Mouse (Mus musculus) testis, adult 2 months (tissue): ENCODE measurements around the gene Fev. TPM values are rescaled to one million over a fixed set of nuclear protein-coding genes. Genes with fewer than 3 reads are reported as not detected.

ENCODE experiments used
- H3K27ac ChIP-seq: fragments of 200-500 bp; 2 replicates; pipeline ENCODE4 v1.5.1; 2012; ENCODE audit warnings: low read depth, low read length; ENCODE audit not compliant: control insufficient read depth, insufficient read depth
- H3K27me3 ChIP-seq: fragments of 200-500 bp; 2 replicates; pipeline ENCODE4 v1.6.1; 2012; ENCODE audit warnings: mild to moderate bottlenecking, low read length, moderate library complexity; ENCODE audit not compliant: control insufficient read depth, insufficient read depth
- H3K36me3 ChIP-seq: fragments of 200-500 bp; 2 replicates; pipeline ENCODE4 v1.6.1; 2012; ENCODE audit warnings: mild to moderate bottlenecking, low read length; ENCODE audit not compliant: control insufficient read depth, insufficient read depth
- H3K4me1 ChIP-seq: fragments of 200-500 bp; 2 replicates; pipeline ENCODE4 v1.6.1; 2012; ENCODE audit warnings: low read length; ENCODE audit not compliant: control insufficient read depth, insufficient read depth
- H3K4me3 ChIP-seq: fragments of 200-500 bp; 2 replicates; pipeline ENCODE4 v1.5.1; 2012; ENCODE audit warnings: low read depth, mild to moderate bottlenecking, low read length, moderate library complexity, mixed read lengths; ENCODE audit not compliant: control insufficient read depth
- CTCF ChIP-seq: fragments of 200-500 bp; IDR thresholded peaks from 2 replicates; pipeline ENCODE4 v1.5.1; 2012; ENCODE audit warnings: low read depth, mild to moderate bottlenecking, inconsistent platforms, low read length, moderate library complexity; ENCODE audit not compliant: control insufficient read depth, insufficient read depth, insufficient replicate concordance
- POLR2A ChIP-seq: fragments of 200-500 bp; IDR thresholded peaks from 2 replicates; pipeline ENCODE4 v1.6.1; 2012; ENCODE audit warnings: low read depth, mild to moderate bottlenecking, inconsistent platforms, low read length, moderate library complexity; ENCODE audit not compliant: control insufficient read depth
- polyA plus RNA-seq: library from polyadenylated mRNA; depleted of rRNA; stranded (reverse); fragments of >200 nt; gene quantifications from 2 replicates; pipeline ENCODE4 v1.2.3, GENCODE M21; 2012; rRNA removed

Gene Fev
- polyA plus RNA-seq, result 2.4 and 3.1 TPM in 2 replicates

GRCm38 (mm10) chr1:74885369-74886042 is at the start of gene Fev:
Gene Fev (minus strand): TSS chr1:74885419.
- H3K4me1 ChIP-seq, result peaks cover 19% of the 10 kb centered on the region
- H3K4me3 ChIP-seq, result no peak within 1 kb of the TSS; the same call in 1 of the 2 replicates
- no peak within 1 kb of the TSS for H3K27ac ChIP-seq
- no peaks in the 10 kb centered on the region for H3K36me3 ChIP-seq
- H3K27me3 ChIP-seq, result peaks cover 12% of the 10 kb centered on the region
- no peak for TF ChIP-seq CTCF
- no peak for TF ChIP-seq POLR2A

- no peak for TF ChIP-seq CTCF
- no peak for TF ChIP-seq POLR2A
- H3K4me1 ChIP-seq, result no peaks in the 10 kb centered on the region
- H3K4me3 ChIP-seq, result peak overlapping the region; percentile 33
- H3K36me3 ChIP-seq, result peaks cover 1% of the 10 kb centered on the region
- no peak overlapping the region for H3K27ac ChIP-seq
- H3K27me3 ChIP-seq, result no peaks in the 10 kb centered on the region
Observed at GRCm38 (mm10) chr1:74927621-74928296, 42.5 kb upstream of the Fev start.

DNA sequence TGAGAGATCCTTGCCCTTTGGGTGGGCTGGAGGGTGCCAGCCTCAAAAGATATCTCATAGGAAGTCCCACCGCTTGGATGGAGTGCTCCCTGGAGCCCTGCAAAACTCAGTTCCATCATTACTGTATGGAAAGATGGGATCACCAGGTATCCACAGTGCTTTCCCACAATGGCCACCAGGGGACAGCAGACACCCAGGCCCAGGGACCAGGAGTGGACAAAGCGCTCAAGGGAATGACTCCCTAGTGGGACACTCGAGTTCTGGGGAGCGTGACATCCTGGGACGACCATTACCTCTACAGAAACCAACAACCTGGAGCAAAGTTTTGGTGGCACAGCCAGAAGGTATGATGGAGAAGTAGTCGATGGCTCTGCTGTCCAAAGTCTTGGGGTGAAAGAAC is 41.5 kb upstream of the Fev start:
- Histone ChIP-seq H3K4me1 (no peaks in the 10 kb centered on the region), H3K27ac (no peak overlapping the region), H3K36me3 (peaks cover 1% of the 10 kb centered on the region), H3K27me3 (no peaks in the 10 kb centered on the region), H3K4me3 (no peak overlapping the region)
- TF ChIP-seq CTCF (peak; percentile 75; the same call in 1 of the 2 replicates), POLR2A (no peak)

GRCm38 (mm10) chr1:74924464-74924863 is 39.2 kb upstream of the Fev start:
- Histone ChIP-seq H3K4me1 (no peaks in the 10 kb centered on the region; the same call in 1 of the 2 replicates), H3K36me3 (peaks cover 1% of the 10 kb centered on the region; the same call in 1 of the 2 replicates), H3K27ac (no peak overlapping the region), H3K27me3 (no peaks in the 10 kb centered on the region), H3K4me3 (no peak overlapping the region)
- no peak for TF ChIP-seq CTCF
- no peak for TF ChIP-seq POLR2A

- TF ChIP-seq POLR2A, result no peak
- TF ChIP-seq CTCF, result no peak; the same call in 1 of the 2 replicates
- Histone ChIP-seq H3K27ac (no peak overlapping the region), H3K36me3 (no peaks in the 10 kb centered on the region; the same call in 1 of the 2 replicates), H3K27me3 (no peaks in the 10 kb centered on the region), H3K4me1 (no peaks in the 10 kb centered on the region), H3K4me3 (no peak overlapping the region)
Observed at GRCm38 (mm10) chr1:74915706-74916105, 30.5 kb upstream of the Fev start.

GRCm38 (mm10) chr1:74902191-74902590 is 17.0 kb upstream of the Fev start:
- Histone ChIP-seq H3K27ac (no peak overlapping the region), H3K4me3 (no peak overlapping the region), H3K36me3 (no peaks in the 10 kb centered on the region; the same call in 1 of the 2 replicates), H3K4me1 (peaks cover 24% of the 10 kb centered on the region), H3K27me3 (no peaks in the 10 kb centered on the region)
- TF ChIP-seq POLR2A (no peak), CTCF (no peak)

GRCm38 (mm10) chr1:74901686-74902085 is 16.5 kb upstream of the Fev start:
- no peak; the same call in 1 of the 2 replicates for TF ChIP-seq CTCF
- TF ChIP-seq POLR2A, result no peak
- Histone ChIP-seq H3K4me1 (peaks cover 24% of the 10 kb centered on the region), H3K36me3 (no peaks in the 10 kb centered on the region; the same call in 1 of the 2 replicates), H3K4me3 (no peak overlapping the region), H3K27me3 (no peaks in the 10 kb centered on the region), H3K27ac (no peak overlapping the region)
